ENCODE assay signal across 8 mouse cellular contexts in genomic region chr17:83807778-83808398, GRCm38 (mm10). TPM values are rescaled to one million over a fixed set of nuclear protein-coding genes. Genes with fewer than 3 reads are reported as not detected.
DNase-seq lines count a peak whose midpoint lies in the region; ATAC-seq and TF ChIP-seq lines count a peak whose summit lies in the region.

No protein-coding gene starts in this region.

- no peaks in the 10 kb centered on the region for H3K9me3 ChIP-seq in intestine, embryonic 16.5 days (ENCODE audit: control insufficient read depth, low read length)

- H3K4me2 ChIP-seq in intestine, embryonic 16.5 days (ENCODE audit: low read depth, low read length), result no peak overlapping the region

- H3K27me3 ChIP-seq in intestine, embryonic 16.5 days (replicated peaks; ENCODE audit: control insufficient read depth, insufficient read depth, low read length), result no peaks in the 10 kb centered on the region
- no peaks in the 10 kb centered on the region for H3K27me3 ChIP-seq in liver, adult 2 months (ENCODE audit: control insufficient read depth, insufficient read depth, low read length)

- peaks cover 8% of the 10 kb centered on the region for H3K4me1 ChIP-seq in bone marrow macrophage, adult 2 months (ENCODE audit: control insufficient read depth, insufficient read depth, low read length)
- H3K4me1 ChIP-seq in intestine, embryonic 16.5 days (ENCODE audit: control insufficient read depth, insufficient read depth, low read length), result no peaks in the 10 kb centered on the region
- H3K4me1 ChIP-seq in liver, adult 2 months (ENCODE audit: control insufficient read depth, insufficient read depth, low read length), result no peaks in the 10 kb centered on the region
- no peaks in the 10 kb centered on the region for H3K4me1 ChIP-seq in olfactory bulb, adult 2 months (ENCODE audit: control insufficient read depth, insufficient read depth, low read length)

- no peak overlapping the region for H3K4me3 ChIP-seq in bone marrow macrophage, adult 2 months (ENCODE audit: insufficient read depth, low read length)
- H3K4me3 ChIP-seq in intestine, embryonic 16.5 days (ENCODE audit: low read length), result no peak overlapping the region
- no peak overlapping the region for H3K4me3 ChIP-seq in liver, adult 2 months (ENCODE audit: insufficient read depth, low read depth, low read length)
- no peak overlapping the region for H3K4me3 ChIP-seq in olfactory bulb, adult 2 months (ENCODE audit: insufficient read depth, low read depth, low read length)

- peak; percentile 59 for DNase-seq in urinary bladder, postnatal 25 days (ENCODE audit: low spot score)
- no peak for DNase-seq in urinary bladder, postnatal 10 days (ENCODE audit: low spot score)
- DNase-seq in fibroblast of lung, adult 2 months (ENCODE audit: low read depth), result peak; percentile 57
- peak; percentile 59 for DNase-seq in liver, adult 2 months (ENCODE audit: extremely low read depth, low read depth, low spot score)
- peak; percentile 77 for DNase-seq in thymus, postnatal 14 days

- peaks cover 10% of the 10 kb centered on the region for H3K36me3 ChIP-seq in intestine, embryonic 16.5 days (ENCODE audit: control insufficient read depth, insufficient read depth, low read length)
- peaks cover 10% of the 10 kb centered on the region; the same call in 1 of the 2 replicates for H3K36me3 ChIP-seq in liver, adult 2 months (ENCODE audit: control insufficient read depth, insufficient read depth, low read length)

- TF ChIP-seq POLR2A in bone marrow macrophage, adult 2 months (IDR thresholded peaks at IDR 0.05; ENCODE audit: borderline replicate concordance, low read depth, low read length), result no peak
- no peak for TF ChIP-seq POLR2A in liver, adult 2 months (IDR thresholded peaks at IDR 0.05; ENCODE audit: extremely low read depth, insufficient read depth, low read length)
- no peak for TF ChIP-seq POLR2A in olfactory bulb, adult 2 months (IDR thresholded peaks at IDR 0.05; ENCODE audit: insufficient read depth, low read depth, low read length)

- no peak overlapping the region for H3K27ac ChIP-seq in bone marrow macrophage, adult 2 months (ENCODE audit: insufficient read depth, low read depth, low read length)
- no peak overlapping the region for H3K27ac ChIP-seq in intestine, embryonic 16.5 days (ENCODE audit: low read length)
- H3K27ac ChIP-seq in liver, adult 2 months (replicated peaks; ENCODE audit: insufficient read depth, low read depth, low read length), result no peak overlapping the region
- H3K27ac ChIP-seq in olfactory bulb, adult 2 months (ENCODE audit: insufficient read depth, low read depth, low read length), result no peak overlapping the region

- no peaks in the 10 kb centered on the region for H3K79me2 ChIP-seq in liver, adult 2 months (ENCODE audit: control insufficient read depth, insufficient read depth, low read length)

- ATAC-seq in intestine, embryonic 16.5 days, result 0 out of 2 replicates have a peak, but pooled peaks have one; percentile 46

- TF ChIP-seq CTCF in bone marrow macrophage, adult 2 months (IDR thresholded peaks at IDR 0.05; ENCODE audit: low read depth, low read length), result peak; percentile 81
- TF ChIP-seq CTCF in liver, adult 2 months (IDR thresholded peaks at IDR 0.05; ENCODE audit: low read depth, low read length), result peak; percentile 63
- 0 out of 2 replicates have a peak, but pooled peaks have one; percentile 27 for TF ChIP-seq CTCF in olfactory bulb, adult 2 months (IDR thresholded peaks at IDR 0.05; ENCODE audit: insufficient read depth, low read depth, low read length)

- 77% methylated on average over 11 of the region's 11 CpGs for WGBS in intestine, embryonic 16.5 days
- 69% methylated on average over 11 of the region's 11 CpGs for WGBS in liver, adult 2 months
- 77% methylated on average over 11 of the region's 11 CpGs for WGBS in olfactory bulb, adult 2 months

- no peak overlapping the region for H3K9ac ChIP-seq in intestine, embryonic 16.5 days (ENCODE audit: low read depth, low read length)
- no peak overlapping the region for H3K9ac ChIP-seq in liver, adult 2 months (ENCODE audit: low read depth, low read length)

RNA-seq across cellular contexts. Expression of gene Haao, which starts 39.9 kb away (rescaled TPM):
- 0.79 and 1.6 TPM in 2 replicates for polyA plus RNA-seq in bone marrow macrophage, adult 2 months (2012; ENCODE audit: insufficient read depth, insufficient read length, missing spikeins)
- polyA plus RNA-seq in intestine, embryonic 16.5 days (2015; fragmentation: Nextera tagmentation; extraction: Ambion mirVana), result 1.5 and 2.3 TPM in 2 replicates
- 588 and 626 TPM in 2 replicates for total RNA-seq in liver, adult 2 months (2014; rRNA removed)
- polyA plus RNA-seq in liver, adult 2 months (2012; rRNA removed), result 835 and 840 TPM in 2 replicates
- not detected in 2 replicates for polyA plus RNA-seq in olfactory bulb, adult 2 months (2012; ENCODE audit: insufficient read depth, insufficient read length, low replicate concordance, missing spikeins)

Comparison
In these comparisons a context has a peak if more than half of its experiments do, and no peak if none do; other contexts are left out.
1. CTCF ChIP-seq: peak in every context shown above with its lines; median percentile 81 in bone marrow macrophage, adult 2 months; 63 in liver, adult 2 months; 27 in olfactory bulb, adult 2 months.
2. RNA of gene Haao, which starts 39.9 kb away (polyA plus RNA-seq): 835 to 840 TPM in liver, adult 2 months; 1.5 to 2.3 TPM in intestine, embryonic 16.5 days, 0.79 to 1.6 TPM in bone marrow macrophage, adult 2 months and not detected in olfactory bulb, adult 2 months; every median in the first group is over 100 times any median in the second.